Mouse (Mus musculus) liver, adult 2 months (tissue): ENCODE measurements at regions not wholly inside any gene's neighbourhood (a gene's known extent, or its start where the extent isn't known, plus 50 kb on each side); places are given as distances from the start of the nearest gene placed in this dataset.

Source experiments
- CTCF ChIP-seq: fragments of 200-500 bp; IDR thresholded peaks from 2 replicates; pipeline ENCODE4 v1.5.1; 2011; ENCODE audit warnings: low read depth, low read length, control low read depth
- POLR2A ChIP-seq: fragments of 200-500 bp; IDR thresholded peaks from 2 replicates; pipeline ENCODE4 v1.6.1; 2011; ENCODE audit warnings: low read length, control low read depth; ENCODE audit not compliant: insufficient read depth; ENCODE audit errors: extremely low read depth

DNA sequence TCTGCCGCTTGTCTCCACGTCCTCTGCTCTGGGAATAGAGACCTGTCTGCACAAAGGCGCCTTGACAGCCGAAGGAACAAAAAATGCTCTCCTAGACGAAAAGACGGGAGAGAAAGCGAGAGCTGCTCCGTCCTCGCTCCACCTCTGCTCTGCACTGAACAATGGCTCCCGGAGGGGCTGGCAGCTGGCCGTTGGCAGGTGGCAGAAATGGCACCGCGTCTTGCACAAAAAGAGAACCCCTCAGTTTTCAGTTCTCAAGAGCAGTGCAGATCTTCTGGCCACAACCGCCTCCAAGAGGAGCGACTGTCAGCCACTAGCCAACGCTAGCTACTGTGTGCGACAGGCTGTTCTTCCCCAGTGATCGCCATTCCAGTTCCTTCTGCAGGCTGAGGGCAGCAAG is 385.0 kb upstream of the Rora start:
- TF ChIP-seq POLR2A, result no peak
- TF ChIP-seq CTCF, result no peak
